Mouse (Mus musculus): ENCODE data around the gene 1700001K19Rik.

- TF ChIP-seq CTCF (IDR thresholded peaks at IDR 0.05; ENCODE audit: extremely low read depth, insufficient read depth, insufficient read length, insufficient replicate concordance) (no peak), POLR2A (IDR thresholded peaks at IDR 0.05; ENCODE audit: low read depth, low read length) (no peak)
Observed at GRCm38 (mm10) chr12:110637507-110638114, 44.8 kb downstream of the 1700001K19Rik start.
